Mouse (Mus musculus) MEL (cell line): ENCODE measurements at regions not wholly inside any gene's neighbourhood (a gene's known extent, or its start where the extent isn't known, plus 50 kb on each side); places are given as distances from the start of the nearest gene placed in this dataset.

Source experiments
- DNase-seq: peaks from one replicate; pipeline ENCODE4 v3.0.0; 2011; ENCODE audit warnings: low read depth, low spot score
- H3K27ac ChIP-seq: 2 replicates; pipeline ENCODE4 v1.5.1; 2012; ENCODE audit warnings: low read depth, mild to moderate bottlenecking, control low read depth, low read length, moderate library complexity; ENCODE audit not compliant: control insufficient read depth
- H3K27me3 ChIP-seq, 2 experiments: fragments of 150-350 bp in 1 of 2; sonication (generic) in 1 of 2; 2 replicates each; pipeline ENCODE4 v1.6.1; 2012; ENCODE audit warnings: low read length in 2 of 2, mild to moderate bottlenecking in 2 of 2, improper control_type of control experiment in 1 of 2, moderate library complexity in 1 of 2; ENCODE audit not compliant: insufficient read depth in 2 of 2, control insufficient read depth in 1 of 2
- H3K36me3 ChIP-seq, 2 experiments: 2 replicates each; pipeline ENCODE4 v1.6.1; 2012 to 2014; ENCODE audit warnings: low read length in 2 of 2, improper control_type of control experiment in 1 of 2, inconsistent platforms in 1 of 2, mild to moderate bottlenecking in 1 of 2; ENCODE audit not compliant: insufficient read depth in 2 of 2, control insufficient read depth in 1 of 2
- H3K4me1 ChIP-seq, 2 experiments: fragments of 150-350 bp in 1 of 2; sonication (generic) in 1 of 2; 2 replicates each; pipeline ENCODE4 v1.6.1; 2012; ENCODE audit warnings: low read length in 2 of 2, improper control_type of control experiment in 1 of 2, mild to moderate bottlenecking in 1 of 2; ENCODE audit not compliant: insufficient read depth in 2 of 2, control insufficient read depth in 1 of 2
- H3K4me3 ChIP-seq, 2 experiments: fragments of 150-350 bp in 1 of 2; sonication (generic) in 1 of 2; 2 replicates each; pipeline ENCODE4 v1.5.1; 2012; ENCODE audit warnings: low read depth in 2 of 2, low read length in 2 of 2, mild to moderate bottlenecking in 2 of 2, moderate library complexity in 2 of 2, control low read depth in 1 of 2, improper control_type of control experiment in 1 of 2; ENCODE audit not compliant: control insufficient read depth in 1 of 2, insufficient read depth in 1 of 2
- H3K79me2 ChIP-seq: 2 replicates; pipeline ENCODE4 v1.6.1; 2012; ENCODE audit warnings: mild to moderate bottlenecking, low read length, moderate library complexity; ENCODE audit not compliant: control insufficient read depth, poor library complexity, insufficient read depth
- H3K9ac ChIP-seq: 2 replicates; pipeline ENCODE4 v1.6.1; 2012; ENCODE audit warnings: low read depth, mild to moderate bottlenecking, control low read depth, low read length, moderate library complexity; ENCODE audit not compliant: control insufficient read depth, poor library complexity, severe bottlenecking
- H3K9me3 ChIP-seq: fragments of 150-350 bp; sonication (generic); replicated peaks from 2 replicates; pipeline ENCODE4 v1.6.1; 2012; ENCODE audit warnings: mild to moderate bottlenecking, low read length, improper control_type of control experiment, moderate library complexity; ENCODE audit not compliant: insufficient read depth
- CHD1 ChIP-seq: IDR thresholded peaks from 2 replicates; pipeline ENCODE4 v1.6.1; 2012; ENCODE audit warnings: low read depth, mild to moderate bottlenecking, inconsistent platforms, low read length, improper control_type of control experiment
- CHD2 ChIP-seq: IDR thresholded peaks from 2 replicates; pipeline ENCODE4 v1.6.1; 2011; ENCODE audit warnings: low read length, improper control_type of control experiment
- CTCF ChIP-seq, 3 experiments: IDR thresholded peaks in 2 of 3; conservative IDR thresholded peaks in 1 of 3; 2 replicates each; pipeline ENCODE4 v1.5.1; 2011 to 2012; ENCODE audit warnings: low read length in 3 of 3, low read depth in 2 of 3, mild to moderate bottlenecking in 2 of 3, improper control_type of control experiment in 1 of 3, inconsistent platforms in 1 of 3, mixed read lengths in 1 of 3, moderate library complexity in 1 of 3; ENCODE audit not compliant: control insufficient read depth in 1 of 3, insufficient read depth in 1 of 3, poor library complexity in 1 of 3, severe bottlenecking in 1 of 3
- E2F4 ChIP-seq: IDR thresholded peaks from 2 replicates; pipeline ENCODE4 v1.6.1; 2011; ENCODE audit warnings: low read depth, low read length, improper control_type of control experiment, borderline replicate concordance
- ELF1 ChIP-seq: IDR thresholded peaks from 2 replicates; pipeline ENCODE4 v1.6.1; 2014; ENCODE audit warnings: low read depth, mild to moderate bottlenecking, inconsistent platforms, low read length, improper control_type of control experiment, moderate library complexity
- ETS1 ChIP-seq: IDR thresholded peaks from 2 replicates; pipeline ENCODE4 v1.6.1; 2012; ENCODE audit warnings: low read depth, mild to moderate bottlenecking, inconsistent platforms, low read length, improper control_type of control experiment, moderate library complexity
- GABPA ChIP-seq: IDR thresholded peaks from 2 replicates; pipeline ENCODE4 v1.6.1; 2012; ENCODE audit warnings: low read depth, mild to moderate bottlenecking, inconsistent platforms, low read length, improper control_type of control experiment, moderate library complexity
- JUND ChIP-seq: IDR thresholded peaks from 2 replicates; pipeline ENCODE4 v1.6.1; 2011; ENCODE audit warnings: low read depth, mild to moderate bottlenecking, improper control_type of control experiment, low read length
- KAT2A ChIP-seq: conservative IDR thresholded peaks from 2 replicates; pipeline ENCODE4 v1.6.1; 2012; ENCODE audit warnings: low read depth, low read length, improper control_type of control experiment, inconsistent platforms
- MAFK ChIP-seq: IDR thresholded peaks from 2 replicates; pipeline ENCODE4 v1.6.1; 2011; ENCODE audit warnings: low read depth, mild to moderate bottlenecking, low read length, improper control_type of control experiment, borderline replicate concordance
- MAX ChIP-seq: IDR thresholded peaks from 2 replicates; pipeline ENCODE4 v1.6.1; 2011; ENCODE audit warnings: low read length, improper control_type of control experiment
- MAZ ChIP-seq: IDR thresholded peaks from 2 replicates; pipeline ENCODE4 v1.6.1; 2012; ENCODE audit warnings: low read depth, mild to moderate bottlenecking, inconsistent platforms, low read length, improper control_type of control experiment
- MEF2A ChIP-seq: IDR thresholded peaks from 2 replicates; pipeline ENCODE4 v1.6.1; 2014; ENCODE audit warnings: low read depth, mild to moderate bottlenecking, inconsistent platforms, low read length, improper control_type of control experiment; ENCODE audit not compliant: poor library complexity, insufficient replicate concordance, severe bottlenecking; ENCODE audit errors: extremely low read depth
- MYB ChIP-seq: IDR thresholded peaks from 2 replicates; pipeline ENCODE4 v1.6.1; 2011; ENCODE audit warnings: mild to moderate bottlenecking, low read depth, low read length, improper control_type of control experiment
- NELFE ChIP-seq: IDR thresholded peaks from 2 replicates; pipeline ENCODE4 v1.6.1; 2011; ENCODE audit warnings: low read depth, low read length, improper control_type of control experiment
- NRF1 ChIP-seq: IDR thresholded peaks from 2 replicates; pipeline ENCODE4 v1.6.1; 2014; ENCODE audit warnings: low read depth, mild to moderate bottlenecking, inconsistent platforms, low read length, improper control_type of control experiment, moderate library complexity; ENCODE audit not compliant: poor library complexity, insufficient read depth, severe bottlenecking
- POLR2A ChIP-seq, 2 experiments: IDR thresholded peaks; 2 replicates each; pipeline ENCODE4 v1.6.1; 2011 to 2012; ENCODE audit warnings: low read length in 2 of 2, mild to moderate bottlenecking in 2 of 2, control low read depth in 1 of 2, improper control_type of control experiment in 1 of 2, low read depth in 1 of 2, moderate library complexity in 1 of 2; ENCODE audit not compliant: control insufficient read depth in 1 of 2, insufficient read depth in 1 of 2, poor library complexity in 1 of 2
- POLR2AphosphoS2 ChIP-seq: IDR thresholded peaks from 2 replicates; pipeline ENCODE4 v1.6.1; 2011; ENCODE audit warnings: low read length, improper control_type of control experiment
- RAD21 ChIP-seq: IDR thresholded peaks from 2 replicates; pipeline ENCODE4 v1.6.1; 2011; ENCODE audit warnings: mild to moderate bottlenecking, low read depth, low read length, improper control_type of control experiment
- SIN3A ChIP-seq: IDR thresholded peaks from 2 replicates; pipeline ENCODE4 v1.6.1; 2012; ENCODE audit warnings: low read length, improper control_type of control experiment, inconsistent platforms
- SMC3 ChIP-seq: IDR thresholded peaks from 2 replicates; pipeline ENCODE4 v1.6.1; 2011; ENCODE audit warnings: low read depth, low read length, improper control_type of control experiment
- TBP ChIP-seq: IDR thresholded peaks from 2 replicates; pipeline ENCODE4 v1.8.0; 2011; ENCODE audit warnings: low read depth, low read length, improper control_type of control experiment
- UBTF ChIP-seq: IDR thresholded peaks from 2 replicates; pipeline ENCODE4 v1.6.1; 2012; ENCODE audit warnings: low read depth, mild to moderate bottlenecking, inconsistent platforms, low read length, improper control_type of control experiment, moderate library complexity, borderline replicate concordance; ENCODE audit not compliant: insufficient read depth
- ZC3H11A ChIP-seq: IDR thresholded peaks from 2 replicates; pipeline ENCODE4 v1.6.1; 2012; ENCODE audit warnings: low read depth, mild to moderate bottlenecking, inconsistent platforms, low read length, improper control_type of control experiment
- ZKSCAN1 ChIP-seq: IDR thresholded peaks from 2 replicates; pipeline ENCODE4 v1.6.1; 2012; ENCODE audit warnings: low read depth, mild to moderate bottlenecking, inconsistent platforms, low read length, improper control_type of control experiment, moderate library complexity
- ZNF384 ChIP-seq: IDR thresholded peaks from 2 replicates; pipeline ENCODE4 v1.6.1; 2012; ENCODE audit warnings: low read depth, mild to moderate bottlenecking, inconsistent platforms, low read length, improper control_type of control experiment

DNA sequence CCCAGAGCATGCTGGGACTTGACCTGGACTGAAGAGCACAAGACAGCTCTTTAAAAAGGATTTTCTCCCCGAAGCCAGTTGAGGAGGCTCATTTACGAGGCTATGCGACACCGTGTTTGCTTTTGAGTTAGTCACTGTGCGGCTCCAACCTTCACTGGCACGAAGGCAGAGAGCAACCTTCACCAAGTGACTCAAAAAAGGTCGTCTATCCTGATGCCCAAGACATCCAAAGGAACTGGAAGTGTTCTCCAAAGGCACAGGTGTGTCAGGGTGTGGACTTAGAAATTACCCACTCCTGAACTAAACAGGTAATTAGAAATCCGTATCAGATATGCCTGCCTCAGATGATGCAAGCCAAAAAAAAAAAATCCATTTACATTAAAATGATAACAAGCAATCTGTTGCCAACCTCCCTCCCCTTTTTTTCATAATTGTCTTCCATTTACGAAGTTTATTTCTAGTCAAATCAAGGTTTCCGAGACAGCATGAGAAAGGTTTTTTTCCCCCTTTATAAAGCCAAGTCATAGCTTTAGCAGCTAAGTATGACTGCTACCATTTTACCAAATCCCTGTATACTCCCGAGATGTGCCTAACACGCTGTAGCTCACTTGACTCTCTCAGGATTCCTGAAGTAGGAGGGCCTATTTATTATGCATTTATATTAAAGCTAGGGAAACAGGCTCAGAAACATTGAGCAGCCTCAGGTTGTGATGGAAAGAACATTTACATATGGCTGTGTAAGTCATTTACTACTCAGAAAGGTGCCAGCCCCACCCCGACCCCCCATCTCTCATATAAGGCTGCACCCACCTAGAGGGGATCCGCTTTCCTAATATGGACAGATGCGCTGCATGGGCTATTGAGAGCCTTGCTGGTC, 110.3 kb upstream of the Cpm start:
- H3K79me2 ChIP-seq: no peaks in the 10 kb centered on the region
- no peaks in the 10 kb centered on the region for H3K36me3 ChIP-seq
- H3K4me1 ChIP-seq: no peaks in the 10 kb centered on the region
- no peak for DNase-seq
- H3K9ac ChIP-seq: no peak overlapping the region
- H3K27me3 ChIP-seq: no peaks in the 10 kb centered on the region
- H3K9me3 ChIP-seq: no peaks in the 10 kb centered on the region
- no peak for TF ChIP-seq E2F4
- TF ChIP-seq NELFE: no peak
- TF ChIP-seq ZNF384: no peak
- TF ChIP-seq ZC3H11A: no peak
- no peak for TF ChIP-seq MAX
- no peak for TF ChIP-seq POLR2A (IDR thresholded peaks at IDR 0.05; ENCODE audit: control insufficient read depth in 1 of 2, insufficient read depth in 1 of 2, low read depth in 1 of 2, low read length in 2 of 2, poor library complexity in 1 of 2)
- TF ChIP-seq SMC3: no peak
- no peak for TF ChIP-seq NRF1
- no peak for TF ChIP-seq ELF1
- H3K4me3 ChIP-seq: no peak overlapping the region
- H3K27ac ChIP-seq: no peak overlapping the region

DNA sequence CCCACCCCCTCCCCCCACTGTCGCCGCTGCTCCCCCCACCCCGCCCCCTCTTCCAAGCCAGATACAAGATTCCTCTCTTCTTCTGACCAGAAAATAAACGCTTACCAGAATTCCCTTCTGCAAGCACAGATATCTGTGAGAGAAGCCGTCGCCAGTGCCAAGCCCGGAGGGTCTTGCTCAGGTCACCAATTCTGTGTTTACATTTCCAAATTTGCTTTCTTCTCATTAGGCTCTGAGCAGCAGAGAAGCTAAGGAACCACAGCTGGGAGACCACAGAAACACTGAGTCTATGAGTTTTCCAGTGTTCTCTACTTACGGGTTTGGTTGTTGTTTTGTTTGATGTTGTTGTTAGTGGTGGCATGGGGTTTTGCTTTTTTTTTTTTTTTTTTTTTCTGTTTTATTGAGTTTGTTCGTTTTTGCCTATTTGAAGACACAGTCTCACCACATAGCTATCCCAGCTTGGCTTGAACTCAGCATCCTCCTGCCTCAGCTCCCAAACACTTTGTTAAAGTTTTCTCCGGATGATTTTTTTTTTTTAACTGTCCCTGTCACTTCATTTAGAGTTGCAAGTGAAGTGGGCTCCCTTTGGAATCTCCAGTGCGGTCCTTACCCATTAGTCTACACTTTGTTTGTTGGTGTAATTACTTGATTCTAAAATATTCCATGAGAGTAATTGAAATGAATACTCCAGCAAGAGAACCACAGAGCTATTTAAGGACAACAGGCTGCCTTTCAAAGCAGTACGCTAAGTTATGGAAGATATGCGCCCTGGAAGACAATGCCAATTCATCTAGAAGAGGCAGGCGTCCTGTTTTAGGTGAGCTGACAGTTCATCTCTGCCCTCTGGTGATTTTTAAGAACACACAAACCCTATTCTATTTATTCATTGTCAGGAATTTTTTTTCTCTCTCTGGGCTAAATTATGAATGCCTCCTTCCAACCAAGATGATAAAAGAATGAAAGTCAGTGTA, 111.2 kb upstream of the Cpm start:
- TF ChIP-seq MAFK (no peak), ZKSCAN1 (no peak), KAT2A (no peak), POLR2AphosphoS2 (no peak), RAD21 (no peak), CHD1 (no peak), CHD2 (no peak), SMC3 (no peak), GABPA (no peak), JUND (no peak), MEF2A (no peak), MAX (no peak), TBP (no peak), MYB (no peak), CTCF (IDR thresholded peaks at IDR 0.05 in 2 of 3, conservative IDR thresholded peaks at IDR 0.05 in 1 of 3; ENCODE audit: control insufficient read depth in 1 of 3, insufficient read depth in 1 of 3, low read depth in 2 of 3, low read length in 3 of 3, poor library complexity in 1 of 3, severe bottlenecking in 1 of 3) (no peak), MAZ (no peak), SIN3A (no peak), ETS1 (no peak), UBTF (no peak)
- Histone ChIP-seq H3K4me3 (no peak overlapping the region), H3K9me3 (no peaks in the 10 kb centered on the region), H3K27ac (no peak overlapping the region), H3K79me2 (no peaks in the 10 kb centered on the region), H3K4me1 (no peaks in the 10 kb centered on the region), H3K9ac (no peak overlapping the region), H3K36me3 (no peaks in the 10 kb centered on the region), H3K27me3 (no peaks in the 10 kb centered on the region)
- no peak for DNase-seq
